Mouse (Mus musculus): Measurements from ENCODE around the gene Enpp4. TPM values are rescaled to one million over a fixed set of nuclear protein-coding genes. Genes with fewer than 3 reads are reported as not detected.
A peak's percentile ranks its signal among the peaks of the same experiment; 100 is the strongest.

The Enpp4 gene
- polyA plus RNA-seq, 1 experiment, result 1.8 TPM

GRCm38 (mm10) chr17:44130429-44130828 lies 24.8 kb upstream of the Enpp4 start:
- Histone ChIP-seq H3K9ac (ENCODE audit: low read depth, poor library complexity, severe bottlenecking) (no peak overlapping the region), H3K27me3 (ENCODE audit: control insufficient read depth, insufficient read depth, low read length, poor library complexity, severe bottlenecking) (no peaks in the 10 kb centered on the region; the same call in none of the 2 replicates), H3K36me3 (ENCODE audit: control insufficient read depth, insufficient read depth, low read length, poor library complexity, severe bottlenecking) (no peaks in the 10 kb centered on the region), H3K4me1 (ENCODE audit: control insufficient read depth, insufficient read depth, low read length) (no peaks in the 10 kb centered on the region), H3K27ac (ENCODE audit: insufficient read depth, low read length) (no peak overlapping the region), H3K4me3 (ENCODE audit: low read depth, low read length) (no peak overlapping the region), H3K9me3 (replicated peaks; ENCODE audit: control insufficient read depth, insufficient read depth, low read length, poor library complexity, severe bottlenecking) (no peaks in the 10 kb centered on the region)
- TF ChIP-seq POLR2A (IDR thresholded peaks at IDR 0.05; ENCODE audit: insufficient read depth, low read length), result no peak
- peak; percentile 68 for TF ChIP-seq CTCF (IDR thresholded peaks at IDR 0.05; ENCODE audit: low read depth, low read length)

GRCm38 (mm10) chr17:44129092-44129750 lies 23.6 kb upstream of the Enpp4 start:
- H3K4me1 ChIP-seq (ENCODE audit: control insufficient read depth, insufficient read depth, low read length), result no peaks in the 10 kb centered on the region
- TF ChIP-seq CTCF (IDR thresholded peaks at IDR 0.05; ENCODE audit: low read depth, low read length) (no peak), EP300 (IDR thresholded peaks at IDR 0.05; ENCODE audit: insufficient read depth, low read depth, low read length) (no peak), POLR2A (IDR thresholded peaks at IDR 0.05; ENCODE audit: insufficient read depth, low read length) (no peak)
- H3K27ac ChIP-seq (ENCODE audit: insufficient read depth, low read length), result no peak overlapping the region
- no peaks in the 10 kb centered on the region; the same call in 1 of the 2 replicates for H3K27me3 ChIP-seq (ENCODE audit: control insufficient read depth, insufficient read depth, low read length, poor library complexity, severe bottlenecking)
- no peaks in the 10 kb centered on the region for H3K36me3 ChIP-seq (ENCODE audit: control insufficient read depth, insufficient read depth, low read length, poor library complexity, severe bottlenecking)
- H3K9ac ChIP-seq (ENCODE audit: low read depth, poor library complexity, severe bottlenecking), result no peak overlapping the region
- H3K4me3 ChIP-seq (ENCODE audit: low read depth, low read length), result no peak overlapping the region
- H3K9me3 ChIP-seq (replicated peaks; ENCODE audit: control insufficient read depth, insufficient read depth, low read length, poor library complexity, severe bottlenecking), result no peaks in the 10 kb centered on the region

- Histone ChIP-seq H3K9me3 (replicated peaks; ENCODE audit: control insufficient read depth, insufficient read depth, low read length, poor library complexity, severe bottlenecking) (no peaks in the 10 kb centered on the region), H3K4me3 (ENCODE audit: low read depth, low read length) (no peak overlapping the region), H3K27me3 (ENCODE audit: control insufficient read depth, insufficient read depth, low read length, poor library complexity, severe bottlenecking) (no peaks in the 10 kb centered on the region; the same call in 1 of the 2 replicates), H3K4me1 (ENCODE audit: control insufficient read depth, insufficient read depth, low read length) (no peaks in the 10 kb centered on the region), H3K36me3 (ENCODE audit: control insufficient read depth, insufficient read depth, low read length, poor library complexity, severe bottlenecking) (no peaks in the 10 kb centered on the region), H3K9ac (ENCODE audit: low read depth, poor library complexity, severe bottlenecking) (no peak overlapping the region), H3K27ac (ENCODE audit: insufficient read depth, low read length) (no peak overlapping the region)
- TF ChIP-seq POLR2A (IDR thresholded peaks at IDR 0.05; ENCODE audit: insufficient read depth, low read length), result no peak
- no peak for TF ChIP-seq EP300 (IDR thresholded peaks at IDR 0.05; ENCODE audit: insufficient read depth, low read depth, low read length)
- TF ChIP-seq CTCF (IDR thresholded peaks at IDR 0.05; ENCODE audit: low read depth, low read length), result no peak
Measured at GRCm38 (mm10) chr17:44121366-44122100, 15.9 kb upstream of the Enpp4 start.

GRCm38 (mm10) chr17:44118231-44118630 lies 12.6 kb upstream of the Enpp4 start:
- no peaks in the 10 kb centered on the region for H3K4me1 ChIP-seq (ENCODE audit: control insufficient read depth, insufficient read depth, low read length)
- no peak overlapping the region for H3K9ac ChIP-seq (ENCODE audit: low read depth, poor library complexity, severe bottlenecking)
- no peaks in the 10 kb centered on the region for H3K27me3 ChIP-seq (ENCODE audit: control insufficient read depth, insufficient read depth, low read length, poor library complexity, severe bottlenecking)
- TF ChIP-seq CTCF (IDR thresholded peaks at IDR 0.05; ENCODE audit: low read depth, low read length), result no peak
- TF ChIP-seq POLR2A (IDR thresholded peaks at IDR 0.05; ENCODE audit: insufficient read depth, low read length), result no peak
- TF ChIP-seq EP300 (IDR thresholded peaks at IDR 0.05; ENCODE audit: insufficient read depth, low read depth, low read length), result no peak
- no peak overlapping the region for H3K27ac ChIP-seq (ENCODE audit: insufficient read depth, low read length)
- H3K9me3 ChIP-seq (replicated peaks; ENCODE audit: control insufficient read depth, insufficient read depth, low read length, poor library complexity, severe bottlenecking), result no peaks in the 10 kb centered on the region
- no peak overlapping the region for H3K4me3 ChIP-seq (ENCODE audit: low read depth, low read length)
- H3K36me3 ChIP-seq (ENCODE audit: control insufficient read depth, insufficient read depth, low read length, poor library complexity, severe bottlenecking), result no peaks in the 10 kb centered on the region

GRCm38 (mm10) chr17:44117721-44118120 lies 12.1 kb upstream of the Enpp4 start:
- Histone ChIP-seq H3K27me3 (ENCODE audit: control insufficient read depth, insufficient read depth, low read length, poor library complexity, severe bottlenecking) (no peaks in the 10 kb centered on the region), H3K4me1 (ENCODE audit: control insufficient read depth, insufficient read depth, low read length) (no peaks in the 10 kb centered on the region), H3K4me3 (ENCODE audit: low read depth, low read length) (no peak overlapping the region), H3K27ac (ENCODE audit: insufficient read depth, low read length) (no peak overlapping the region), H3K9ac (ENCODE audit: low read depth, poor library complexity, severe bottlenecking) (no peak overlapping the region), H3K36me3 (ENCODE audit: control insufficient read depth, insufficient read depth, low read length, poor library complexity, severe bottlenecking) (no peaks in the 10 kb centered on the region), H3K9me3 (replicated peaks; ENCODE audit: control insufficient read depth, insufficient read depth, low read length, poor library complexity, severe bottlenecking) (no peaks in the 10 kb centered on the region)
- TF ChIP-seq EP300 (IDR thresholded peaks at IDR 0.05; ENCODE audit: insufficient read depth, low read depth, low read length) (no peak), POLR2A (IDR thresholded peaks at IDR 0.05; ENCODE audit: insufficient read depth, low read length) (no peak), CTCF (IDR thresholded peaks at IDR 0.05; ENCODE audit: low read depth, low read length) (no peak)

- no peak overlapping the region for H3K27ac ChIP-seq (ENCODE audit: insufficient read depth, low read length)
- no peaks in the 10 kb centered on the region for H3K36me3 ChIP-seq (ENCODE audit: control insufficient read depth, insufficient read depth, low read length, poor library complexity, severe bottlenecking)
- H3K4me1 ChIP-seq (ENCODE audit: control insufficient read depth, insufficient read depth, low read length), result no peaks in the 10 kb centered on the region
- H3K9me3 ChIP-seq (replicated peaks; ENCODE audit: control insufficient read depth, insufficient read depth, low read length, poor library complexity, severe bottlenecking), result no peaks in the 10 kb centered on the region
- no peak overlapping the region for H3K9ac ChIP-seq (ENCODE audit: low read depth, poor library complexity, severe bottlenecking)
- H3K27me3 ChIP-seq (ENCODE audit: control insufficient read depth, insufficient read depth, low read length, poor library complexity, severe bottlenecking), result no peaks in the 10 kb centered on the region
- no peak overlapping the region for H3K4me3 ChIP-seq (ENCODE audit: low read depth, low read length)
- TF ChIP-seq CTCF (IDR thresholded peaks at IDR 0.05; ENCODE audit: low read depth, low read length) (no peak), EP300 (IDR thresholded peaks at IDR 0.05; ENCODE audit: insufficient read depth, low read depth, low read length) (no peak), POLR2A (IDR thresholded peaks at IDR 0.05; ENCODE audit: insufficient read depth, low read length) (no peak)
Measured at GRCm38 (mm10) chr17:44116584-44116983, 11.0 kb upstream of the Enpp4 start.

All from ES-Bruce4 (cell line).